Mouse (Mus musculus) kidney, adult 2 months (tissue): ENCODE measurements around the gene Slfn9. TPM values are rescaled to one million over a fixed set of nuclear protein-coding genes. Genes with fewer than 3 reads are reported as not detected.

Experiments
- DNase-seq: peaks from one replicate; pipeline ENCODE4 v3.0.0; 2021
- H3K27ac ChIP-seq: fragments of 200-500 bp; 2 replicates; pipeline ENCODE4 v1.5.1; 2012; ENCODE audit warnings: low read depth, low read length, control low read depth, inconsistent platforms; ENCODE audit not compliant: insufficient read depth
- H3K27me3 ChIP-seq: fragments of 200-500 bp; replicated peaks from 2 replicates; pipeline ENCODE4 v1.6.1; 2012; ENCODE audit warnings: mild to moderate bottlenecking, moderate library complexity, low read length, inconsistent platforms; ENCODE audit not compliant: control insufficient read depth, insufficient read depth
- H3K36me3 ChIP-seq: fragments of 200-500 bp; 2 replicates; pipeline ENCODE4 v1.6.1; 2012; ENCODE audit warnings: mild to moderate bottlenecking, moderate library complexity, low read length, inconsistent platforms; ENCODE audit not compliant: control insufficient read depth, insufficient read depth
- H3K4me1 ChIP-seq: fragments of 200-500 bp; 2 replicates; pipeline ENCODE4 v1.6.1; 2011; ENCODE audit warnings: low read length; ENCODE audit not compliant: control insufficient read depth, insufficient read depth
- H3K4me3 ChIP-seq: fragments of 200-500 bp; 2 replicates; pipeline ENCODE4 v1.5.1; 2011; ENCODE audit warnings: mild to moderate bottlenecking, low read depth, low read length, control low read depth; ENCODE audit not compliant: insufficient read depth
- CTCF ChIP-seq: fragments of 200-500 bp; conservative IDR thresholded peaks from 2 replicates; pipeline ENCODE4 v1.5.1; 2011; ENCODE audit warnings: low read depth, mild to moderate bottlenecking, control low read depth, low read length, moderate library complexity, mixed read lengths; ENCODE audit not compliant: insufficient read depth, insufficient read length
- POLR2A ChIP-seq: fragments of 200-500 bp; IDR thresholded peaks from one replicate; pipeline ENCODE4 v1.6.1; 2011; ENCODE audit warnings: low read depth, low read length, control low read depth
- WGBS: fragments of 180-500 bp; shearing (Covaris S2); methylation state at CpG from one replicate; pipeline ENCODE4 v1.1.7; 2018; 5-methylcytosine and 5-hydroxymethylcytosine counted together
- polyA plus RNA-seq: library from polyadenylated mRNA; depleted of rRNA; stranded (reverse); fragments of >200 nt; gene quantifications from 2 replicates; pipeline ENCODE4 v1.2.3, GENCODE M21; 2012

Slfn9 gene
- polyA plus RNA-seq, 1 experiment: 0.36 TPM

- no peaks in the 10 kb centered on the region for H3K27me3 ChIP-seq
- H3K36me3 ChIP-seq: no peaks in the 10 kb centered on the region
- peak overlapping the region; percentile 81 for H3K27ac ChIP-seq
- 50% methylated on average over 9 of the region's 9 CpGs for WGBS
- H3K4me3 ChIP-seq: peak overlapping the region; percentile 64
- DNase-seq: peak; percentile 51
- H3K4me1 ChIP-seq: no peaks in the 10 kb centered on the region
- no peak for TF ChIP-seq CTCF
- no peak for TF ChIP-seq POLR2A
These were observed 38.8 kb downstream of the Slfn9 start for GRCm38 (mm10) chr11:82952612-82953542.

- Histone ChIP-seq H3K27ac (peak overlapping the region; percentile 98), H3K36me3 (no peaks in the 10 kb centered on the region), H3K4me3 (peak overlapping the region; percentile 64), H3K4me1 (no peaks in the 10 kb centered on the region), H3K27me3 (no peaks in the 10 kb centered on the region)
- DNase-seq: peak; percentile 89
- no peak for TF ChIP-seq POLR2A
- TF ChIP-seq CTCF: no peak
- 7% methylated on average over 28 of the region's 28 CpGs for WGBS
These were observed 39.6 kb downstream of the Slfn9 start for GRCm38 (mm10) chr11:82951865-82952611.

GRCm38 (mm10) chr11:82950736-82951481, 40.7 kb downstream of the Slfn9 start, which contains the start of gene Slfn5:
Gene Slfn5 (plus strand): TSS chr11:82951349.
- Histone ChIP-seq H3K36me3 (no peaks in the 10 kb centered on the region), H3K4me3 (peak within 1 kb of the TSS; percentile 64), H3K4me1 (no peaks in the 10 kb centered on the region), H3K27ac (peak within 1 kb of the TSS; percentile 98), H3K27me3 (no peaks in the 10 kb centered on the region)
- TF ChIP-seq POLR2A (no peak), CTCF (no peak)
- 10% methylated on average over 10 of the region's 10 CpGs for WGBS
- peak; percentile 87 for DNase-seq

GRCm38 (mm10) chr11:82949036-82949435, 42.6 kb downstream of the Slfn9 start:
- Histone ChIP-seq H3K27me3 (no peaks in the 10 kb centered on the region), H3K27ac (peak overlapping the region; percentile 92), H3K36me3 (no peaks in the 10 kb centered on the region), H3K4me1 (no peaks in the 10 kb centered on the region), H3K4me3 (peak overlapping the region; percentile 11)
- WGBS: 63% methylated on average over 9 of the region's 9 CpGs
- TF ChIP-seq CTCF (no peak), POLR2A (no peak)
- DNase-seq: peak; percentile 85

- peak; percentile 18 for DNase-seq
- H3K4me3 ChIP-seq: no peak overlapping the region
- no peaks in the 10 kb centered on the region for H3K36me3 ChIP-seq
- 55% methylated on average over 4 of the region's 4 CpGs for WGBS
- TF ChIP-seq CTCF (no peak), POLR2A (no peak)
- no peaks in the 10 kb centered on the region for H3K27me3 ChIP-seq
- H3K4me1 ChIP-seq: no peaks in the 10 kb centered on the region
- no peak overlapping the region for H3K27ac ChIP-seq
These were observed 44.2 kb downstream of the Slfn9 start for GRCm38 (mm10) chr11:82947457-82947856.

- TF ChIP-seq POLR2A (no peak), CTCF (no peak)
- no peak overlapping the region for H3K27ac ChIP-seq
- no peaks in the 10 kb centered on the region for H3K27me3 ChIP-seq
- no peak for DNase-seq
- no peaks in the 10 kb centered on the region for H3K36me3 ChIP-seq
- H3K4me3 ChIP-seq: no peak overlapping the region
- WGBS: 79% methylated on average over 2 of the region's 2 CpGs
- H3K4me1 ChIP-seq: no peaks in the 10 kb centered on the region
These were observed 46.0 kb downstream of the Slfn9 start for GRCm38 (mm10) chr11:82945636-82946035.
